8 mouse cellular contexts compared by ENCODE assay signal in the genomic region with DNA sequence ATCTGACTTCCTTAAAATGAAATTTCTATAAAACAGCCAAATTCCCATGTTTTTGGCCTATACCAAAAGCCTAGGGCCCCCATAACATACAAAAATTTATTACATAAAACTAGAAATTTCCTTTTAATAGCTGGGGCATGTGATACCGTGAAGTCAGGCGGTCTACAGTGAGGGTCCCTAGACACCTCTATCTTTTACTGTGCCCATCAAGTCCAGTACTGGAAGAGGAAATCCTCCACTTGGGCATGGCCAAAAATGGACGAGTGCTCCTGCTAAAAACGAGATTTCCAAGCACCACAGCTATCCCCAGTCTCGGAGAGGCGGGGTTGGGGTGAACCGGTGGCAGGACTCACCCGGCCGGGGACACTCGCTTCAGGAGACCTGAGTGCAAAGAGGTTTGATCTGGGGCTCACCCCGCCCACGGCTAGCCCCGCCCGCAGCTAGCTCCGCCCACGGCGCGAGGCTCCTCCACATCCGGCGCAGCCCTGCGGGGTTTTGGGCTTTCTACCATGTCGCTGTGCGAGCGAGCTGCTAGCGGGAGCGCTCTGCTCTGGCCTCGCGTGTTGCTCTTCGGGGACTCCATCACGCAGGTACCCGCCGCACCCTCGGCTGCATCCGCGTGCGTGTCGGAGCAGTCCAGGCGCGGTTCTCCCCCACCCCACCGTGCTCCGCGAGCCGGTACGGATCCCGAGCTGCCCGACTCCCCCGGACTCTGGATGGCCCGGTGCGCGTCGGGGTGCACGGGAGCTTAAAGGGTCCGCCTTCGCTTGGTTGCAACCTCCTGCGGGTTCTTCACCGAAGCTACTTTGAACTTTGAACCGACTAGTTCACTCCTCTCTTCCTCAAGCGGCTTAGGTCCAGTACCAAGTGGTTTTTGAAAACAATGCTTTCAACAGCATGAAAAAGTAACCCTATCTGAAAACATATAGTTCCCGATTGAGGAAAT. TPM values are rescaled to one million over a fixed set of nuclear protein-coding genes. Genes with fewer than 3 reads are reported as not detected.
DNase-seq lines count a peak whose midpoint lies in the region; ATAC-seq and TF ChIP-seq lines count a peak whose summit lies in the region.

A gene (plus strand): TSS at position 467 of the 946 bp plus-strand sequence.

- peak within 1 kb of the TSS; percentile 80 for H3K9ac ChIP-seq in heart, embryonic 15.5 days
- peak within 1 kb of the TSS; percentile 79 for H3K9ac ChIP-seq in liver, embryonic 14.5 days (replicated peaks)
- H3K9ac ChIP-seq in neural tube, embryonic 11.5 days (ENCODE audit: low read length): peak within 1 kb of the TSS; percentile 83
- H3K9ac ChIP-seq in stomach, postnatal 0 days (ENCODE audit: low read length): peak within 1 kb of the TSS; percentile 74

- TF ChIP-seq CTCF in liver, embryonic 14.5 days (IDR thresholded peaks at IDR 0.05; ENCODE audit: low read depth): no peak
- no peak; the same call in 1 of the 2 replicates for TF ChIP-seq CTCF in stomach, postnatal 0 days (IDR thresholded peaks at IDR 0.05; ENCODE audit: low read depth)

- H3K9me3 ChIP-seq in forebrain, embryonic 10.5 days: no peaks in the 10 kb centered on the region
- no peaks in the 10 kb centered on the region for H3K9me3 ChIP-seq in heart, embryonic 15.5 days (replicated peaks)
- H3K9me3 ChIP-seq in liver, embryonic 14.5 days (ENCODE audit: control insufficient read depth, low read length): no peaks in the 10 kb centered on the region
- no peaks in the 10 kb centered on the region for H3K9me3 ChIP-seq in neural tube, embryonic 11.5 days (ENCODE audit: control insufficient read depth, low read length)
- no peaks in the 10 kb centered on the region for H3K9me3 ChIP-seq in stomach, postnatal 0 days (ENCODE audit: control insufficient read depth, low read length)

- H3K27ac ChIP-seq in forebrain, embryonic 10.5 days: peak within 1 kb of the TSS; percentile 89
- H3K27ac ChIP-seq in heart, embryonic 15.5 days: peak within 1 kb of the TSS; percentile 81
- H3K27ac ChIP-seq in liver, embryonic 14.5 days: peak within 1 kb of the TSS; percentile 25; the same call in 1 of the 2 replicates
- H3K27ac ChIP-seq in neural tube, embryonic 11.5 days (ENCODE audit: low read depth, low read length): no peak within 1 kb of the TSS
- peak within 1 kb of the TSS; percentile 78 for H3K27ac ChIP-seq in stomach, postnatal 0 days (replicated peaks)

- H3K4me3 ChIP-seq in forebrain, embryonic 10.5 days: peak within 1 kb of the TSS; percentile 73
- peak within 1 kb of the TSS; percentile 85 for H3K4me3 ChIP-seq in heart, embryonic 15.5 days
- H3K4me3 ChIP-seq in liver, embryonic 14.5 days (ENCODE audit: insufficient read depth in 1 of 2, low read depth in 2 of 2, low read length in 2 of 2): peak within 1 kb of the TSS; percentile 84 to 88
- H3K4me3 ChIP-seq in neural tube, embryonic 11.5 days (ENCODE audit: low read depth, low read length): peak within 1 kb of the TSS; percentile 70
- H3K4me3 ChIP-seq in stomach, postnatal 0 days (ENCODE audit: low read depth, low read length): peak within 1 kb of the TSS; percentile 72

- peak; percentile 95 for ATAC-seq in CD4-positive, CD25-positive, alpha-beta regulatory T cell, adult 4 months
- ATAC-seq in heart, embryonic 15.5 days (replicated peaks; ENCODE audit: insufficient number of reproducible peaks, insufficient read depth, low FRiP score, low read depth): peak; percentile 93
- ATAC-seq in liver, embryonic 14.5 days (ENCODE audit: insufficient read depth): peak; percentile 93
- ATAC-seq in neural tube, embryonic 11.5 days (ENCODE audit: insufficient read depth, low FRiP score, low TSS enrichment): peak; percentile 89
- ATAC-seq in stomach, postnatal 0 days (ENCODE audit: low FRiP score, low TSS enrichment): peak; percentile 92

- DNase-seq in c-Kit-positive CD71-negative TER-119-negative erythroid progenitor cells, embryonic 14.5 days (ENCODE audit: low read depth): peak; percentile 67
- peak; percentile 82 for DNase-seq in forebrain, embryonic 10.5 days (ENCODE audit: extremely low spot score, low spot score)
- DNase-seq in kidney, postnatal 25 days: peak; percentile 91 to 94
- DNase-seq in liver, embryonic 14.5 days (ENCODE audit: low read depth in 3 of 3, low spot score in 3 of 3): peak; percentile 55 to 75 (median 62)
- DNase-seq in neural tube, embryonic 11.5 days (ENCODE audit: low spot score): peak; percentile 86
- DNase-seq in stomach, postnatal 0 days (ENCODE audit: low spot score): peak; percentile 88

- no peaks in the 10 kb centered on the region for H3K27me3 ChIP-seq in forebrain, embryonic 10.5 days (ENCODE audit: poor library complexity, severe bottlenecking)
- H3K27me3 ChIP-seq in heart, embryonic 15.5 days: no peaks in the 10 kb centered on the region
- H3K27me3 ChIP-seq in liver, embryonic 14.5 days (ENCODE audit: control insufficient read depth, insufficient read depth, low read length): no peaks in the 10 kb centered on the region
- H3K27me3 ChIP-seq in neural tube, embryonic 11.5 days (ENCODE audit: control insufficient read depth, insufficient read depth, low read length): no peaks in the 10 kb centered on the region
- no peaks in the 10 kb centered on the region for H3K27me3 ChIP-seq in stomach, postnatal 0 days (ENCODE audit: control insufficient read depth, insufficient read depth, low read length)

- peak within 1 kb of the TSS; percentile 80 for H3K4me2 ChIP-seq in heart, embryonic 15.5 days
- H3K4me2 ChIP-seq in liver, embryonic 14.5 days (ENCODE audit: low read depth): peak within 1 kb of the TSS; percentile 93
- H3K4me2 ChIP-seq in neural tube, embryonic 11.5 days (ENCODE audit: low read depth): peak within 1 kb of the TSS; percentile 62
- peak within 1 kb of the TSS; percentile 68 for H3K4me2 ChIP-seq in stomach, postnatal 0 days (replicated peaks; ENCODE audit: low read depth)

- peaks cover 70% of the 10 kb centered on the region for H3K36me3 ChIP-seq in forebrain, embryonic 10.5 days (replicated peaks)
- peaks cover 34% of the 10 kb centered on the region for H3K36me3 ChIP-seq in heart, embryonic 15.5 days
- peaks cover 8% of the 10 kb centered on the region for H3K36me3 ChIP-seq in liver, embryonic 14.5 days (replicated peaks; ENCODE audit: control insufficient read depth, insufficient read depth, low read depth)
- H3K36me3 ChIP-seq in neural tube, embryonic 11.5 days (ENCODE audit: control insufficient read depth, insufficient read depth, low read length): peaks cover 4% of the 10 kb centered on the region; the same call in 1 of the 2 replicates
- H3K36me3 ChIP-seq in stomach, postnatal 0 days (ENCODE audit: control insufficient read depth, insufficient read depth, low read length): peaks cover 9% of the 10 kb centered on the region

- 3% methylated on average over 59 of the region's 59 CpGs for WGBS in forebrain, embryonic 10.5 days
- WGBS in heart, embryonic 15.5 days: 2% methylated on average over 59 of the region's 59 CpGs
- WGBS in liver, embryonic 14.5 days (ENCODE audit: insufficient replicate concordance): 1% methylated on average over 59 of the region's 59 CpGs
- 3% methylated on average over 54 of the region's 59 CpGs for WGBS in neural tube, embryonic 11.5 days
- WGBS in stomach, postnatal 0 days: 2% methylated on average over 56 of the region's 59 CpGs

- peaks cover 12% of the 10 kb centered on the region for H3K4me1 ChIP-seq in forebrain, embryonic 10.5 days
- H3K4me1 ChIP-seq in heart, embryonic 15.5 days (replicated peaks): peaks cover 13% of the 10 kb centered on the region; the same call in 1 of the 2 replicates
- H3K4me1 ChIP-seq in liver, embryonic 14.5 days (replicated peaks; ENCODE audit: control insufficient read depth in 2 of 2, insufficient read depth in 2 of 2, low read length in 1 of 2): peaks cover 7 to 12% of the 10 kb centered on the region in 2 experiments
- H3K4me1 ChIP-seq in neural tube, embryonic 11.5 days (ENCODE audit: control insufficient read depth, insufficient read depth, low read length): 0 out of 2 replicates have a peak, but pooled peaks cover 4% of the 10 kb centered on the region
- no peaks in the 10 kb centered on the region for H3K4me1 ChIP-seq in stomach, postnatal 0 days (replicated peaks; ENCODE audit: control insufficient read depth, insufficient read depth)

- TF ChIP-seq EP300 in liver, embryonic 14.5 days (IDR thresholded peaks at IDR 0.05; ENCODE audit: low read depth): no peak
- TF ChIP-seq EP300 in stomach, postnatal 0 days (optimal IDR thresholded peaks at IDR 0.05): no peak

RNA-seq across cellular contexts. Expression of the gene that starts here (rescaled TPM):
- polyA plus RNA-seq in CD4-positive, CD25-positive, alpha-beta regulatory T cell, adult 4 months (2017; shearing (Covaris generic)): 10 to 100 TPM; 45.9 to 50.2 TPM
- 44.5 and 48.9 TPM in 2 replicates for polyA plus RNA-seq in forebrain, embryonic 10.5 days (2016; fragmentation: Nextera tagmentation; extraction: Ambion mirVana)
- polyA plus RNA-seq in heart, embryonic 15.5 days (2015; fragmentation: Nextera tagmentation; extraction: Ambion mirVana): 37.7 and 38.7 TPM in 2 replicates
- 23.8 and 27.2 TPM in 2 replicates for polyA plus RNA-seq in liver, embryonic 14.5 days (2012; rRNA removed)
- polyA plus RNA-seq in liver, embryonic 14.5 days (2014; fragmentation: Nextera tagmentation; extraction: Ambion mirVana): 34.0 and 38.1 TPM in 2 replicates
- 45.6 and 47.2 TPM in 2 replicates for polyA plus RNA-seq in neural tube, embryonic 11.5 days (2014; fragmentation: Nextera tagmentation; extraction: Ambion mirVana)
- 43.1 and 45.1 TPM in 2 replicates for polyA plus RNA-seq in stomach, postnatal 0 days (2015; fragmentation: Nextera tagmentation; extraction: Ambion mirVana)
